8 mouse cellular contexts compared by ENCODE assay signal in the genomic region with DNA sequence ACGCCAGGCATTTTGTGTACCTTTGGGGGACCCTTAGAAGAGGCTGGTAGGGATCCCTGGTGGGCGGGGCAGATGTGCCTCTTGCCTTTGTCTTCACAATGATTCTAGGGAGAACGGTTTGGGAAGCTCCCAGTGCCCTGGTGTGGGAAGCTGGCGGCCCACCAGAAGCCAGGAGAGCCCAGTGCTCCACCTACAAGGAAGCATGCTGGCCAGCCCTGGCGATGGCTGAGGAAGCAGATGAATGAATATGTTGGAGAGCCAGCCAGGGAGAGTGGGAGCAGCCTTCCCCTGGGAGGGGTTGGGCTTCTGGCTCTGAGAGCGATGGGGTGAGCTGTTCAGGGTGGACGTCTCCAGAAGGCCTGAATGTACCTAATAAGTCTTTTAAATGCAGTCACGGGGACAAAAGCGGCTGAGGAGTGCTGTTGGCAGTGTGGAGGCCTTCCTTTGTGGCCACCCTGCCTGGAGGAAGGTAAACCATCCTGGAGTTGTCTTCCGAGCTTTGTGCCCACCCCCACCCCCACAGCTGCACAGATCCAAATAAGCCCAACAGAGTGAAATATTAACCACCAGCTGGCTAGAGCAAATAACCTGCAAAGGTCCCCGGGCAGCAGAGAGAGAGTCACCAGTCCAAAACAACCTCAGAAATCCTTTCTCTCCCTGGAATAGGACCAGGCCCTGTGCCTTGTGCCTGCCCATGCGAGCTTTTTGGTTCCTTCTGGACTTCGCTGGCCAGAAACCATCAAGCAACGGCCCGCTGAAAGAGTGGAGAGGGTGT. TPM values are rescaled to one million over a fixed set of nuclear protein-coding genes. Genes with fewer than 3 reads are reported as not detected.
A peak's percentile ranks its signal among the peaks of the same experiment; 100 is the strongest.
DNase-seq lines count a peak whose midpoint lies in the region; ATAC-seq and TF ChIP-seq lines count a peak whose summit lies in the region.

No protein-coding gene starts in this region.

- H3K4me1 ChIP-seq in megakaryocyte, embryonic 14.5 days = peaks cover 20% of the 10 kb centered on the region
- H3K4me1 ChIP-seq in forebrain, embryonic 16.5 days (replicated peaks; ENCODE audit: control insufficient read depth, insufficient read depth, low read length) = peaks cover 57% of the 10 kb centered on the region
- H3K4me1 ChIP-seq in liver, postnatal 0 days (ENCODE audit: insufficient read depth) = peaks cover 16% of the 10 kb centered on the region; the same call in 1 of the 2 replicates

- no peak for TF ChIP-seq EP300 in liver, postnatal 0 days (IDR thresholded peaks at IDR 0.05; ENCODE audit: low read depth)

- no peak for TF ChIP-seq CTCF in liver, postnatal 0 days (IDR thresholded peaks at IDR 0.05; ENCODE audit: low read depth)

- H3K4me2 ChIP-seq in forebrain, embryonic 16.5 days (ENCODE audit: low read length) = peak overlapping the region; percentile 60
- peak overlapping the region; percentile 80 for H3K4me2 ChIP-seq in liver, postnatal 0 days (ENCODE audit: low read depth, low read length)

- H3K27me3 ChIP-seq in megakaryocyte, embryonic 14.5 days (replicated peaks) = peaks cover 95% of the 10 kb centered on the region
- no peaks in the 10 kb centered on the region for H3K27me3 ChIP-seq in forebrain, embryonic 16.5 days (replicated peaks; ENCODE audit: control insufficient read depth, insufficient read depth, low read length)
- peaks cover 27% of the 10 kb centered on the region for H3K27me3 ChIP-seq in liver, postnatal 0 days (ENCODE audit: insufficient read depth, low read length)

- WGBS in forebrain, embryonic 16.5 days = 16% methylated on average over 15 of the region's 15 CpGs
- 35% methylated on average over 15 of the region's 15 CpGs for WGBS in liver, postnatal 0 days (ENCODE audit: insufficient replicate concordance)

- no peaks in the 10 kb centered on the region for H3K9me3 ChIP-seq in megakaryocyte, embryonic 14.5 days
- H3K9me3 ChIP-seq in forebrain, embryonic 16.5 days (ENCODE audit: control insufficient read depth, low read length) = no peaks in the 10 kb centered on the region
- H3K9me3 ChIP-seq in liver, postnatal 0 days (ENCODE audit: low read length) = no peaks in the 10 kb centered on the region

- intact Hi-C loops in heart, postnatal 25 days (cut with DNase I) = no loop called here

- H3K9ac ChIP-seq in forebrain, embryonic 16.5 days (replicated peaks; ENCODE audit: low read depth, low read length) = peak overlapping the region; percentile 77
- peak overlapping the region; percentile 50 for H3K9ac ChIP-seq in liver, postnatal 0 days (replicated peaks)

- peak; percentile 57 for DNase-seq in heart, postnatal 25 days (ENCODE audit: low spot score)
- peak; percentile 23 to 51 for DNase-seq in layer of hippocampus, adult 18-20 months (ENCODE audit: low spot score in 2 of 2)
- peak; percentile 47 for DNase-seq in liver, postnatal 0 days
- DNase-seq in ovary, postnatal 36 days (ENCODE audit: low spot score) = peak; percentile 61

- peak overlapping the region; percentile 89 for H3K4me3 ChIP-seq in megakaryocyte, embryonic 14.5 days (replicated peaks)
- H3K4me3 ChIP-seq in forebrain, embryonic 16.5 days (replicated peaks; ENCODE audit: low read length) = peak overlapping the region; percentile 66
- peak overlapping the region; percentile 57 for H3K4me3 ChIP-seq in liver, postnatal 0 days (ENCODE audit: low read depth, low read length)

- peak overlapping the region; percentile 97 for H3K27ac ChIP-seq in forebrain, embryonic 16.5 days (ENCODE audit: low read length)
- peak overlapping the region; percentile 85 for H3K27ac ChIP-seq in liver, postnatal 0 days (ENCODE audit: low read depth)

- no peak for ATAC-seq in megakaryocyte, adult 5-6 weeks (ENCODE audit: poor library complexity, severe bottlenecking)
- peak; percentile 27 for ATAC-seq in forebrain, embryonic 16.5 days
- peak; percentile 56 for ATAC-seq in liver, postnatal 0 days
- ATAC-seq in megakaryocyte progenitor cell, adult 5-6 weeks (replicated peaks; ENCODE audit: poor library complexity) = no peak

- peaks cover 6% of the 10 kb centered on the region for H3K36me3 ChIP-seq in megakaryocyte, embryonic 14.5 days (replicated peaks; ENCODE audit: low read length)
- peaks cover 11% of the 10 kb centered on the region for H3K36me3 ChIP-seq in forebrain, embryonic 16.5 days (ENCODE audit: control insufficient read depth, insufficient read depth)
- 0 out of 2 replicates have a peak, but pooled peaks cover 3% of the 10 kb centered on the region for H3K36me3 ChIP-seq in liver, postnatal 0 days (replicated peaks; ENCODE audit: insufficient read depth, low read length)

RNA-seq across cellular contexts. Expression of a gene that starts 2.2 kb away (rescaled TPM):
- polyA plus RNA-seq in megakaryocyte, embryonic 14.5 days (2012; ENCODE audit: insufficient read depth, low replicate concordance) = 8.0 and 54.6 TPM in 2 replicates
- total RNA-seq in megakaryocyte, adult 5-6 weeks (2015) = 9.6 and 10.3 TPM in 2 replicates
- 14.0 and 19.0 TPM in 2 replicates for total RNA-seq in megakaryocyte, adult 5-6 weeks (2017)
- polyA plus RNA-seq in forebrain, embryonic 16.5 days (2015; fragmentation: Nextera tagmentation; extraction: Ambion mirVana) = 34.8 and 39.2 TPM in 2 replicates
- 10 to 100 TPM; 10.7 to 12.2 TPM for total RNA-seq in heart, postnatal 25 days (2021)
- total RNA-seq in layer of hippocampus, adult 18-20 months (2021) = 10 to 100 TPM; 32.2 to 33.9 TPM
- polyA plus RNA-seq in liver, postnatal 0 days (2015; fragmentation: Nextera tagmentation; extraction: Ambion mirVana) = 15.3 and 19.0 TPM in 2 replicates
- 2.0 and 3.4 TPM in 2 replicates for total RNA-seq in megakaryocyte progenitor cell, adult 5-6 weeks (2015)
- total RNA-seq in megakaryocyte progenitor cell, adult 5-6 weeks (2017) = 2.5 and 6.3 TPM in 2 replicates

Comparison
In these comparisons a context has a peak if more than half of its experiments do, and no peak if none do; other contexts are left out.
1. ATAC-seq: peak in forebrain, embryonic 16.5 days (single experiment) and liver, postnatal 0 days (single experiment); none in megakaryocyte, adult 5-6 weeks (single experiment) and megakaryocyte progenitor cell, adult 5-6 weeks (single experiment).
2. Peak in every context shown above with its lines, with median percentiles within 50 percentile points of each other: H3K4me3 ChIP-seq and DNase-seq.